Mouse (Mus musculus): Measurements from ENCODE around the gene Endog.
A peak's percentile ranks its signal among the peaks of the same experiment; 100 is the strongest.

Gene Endog

DNA sequence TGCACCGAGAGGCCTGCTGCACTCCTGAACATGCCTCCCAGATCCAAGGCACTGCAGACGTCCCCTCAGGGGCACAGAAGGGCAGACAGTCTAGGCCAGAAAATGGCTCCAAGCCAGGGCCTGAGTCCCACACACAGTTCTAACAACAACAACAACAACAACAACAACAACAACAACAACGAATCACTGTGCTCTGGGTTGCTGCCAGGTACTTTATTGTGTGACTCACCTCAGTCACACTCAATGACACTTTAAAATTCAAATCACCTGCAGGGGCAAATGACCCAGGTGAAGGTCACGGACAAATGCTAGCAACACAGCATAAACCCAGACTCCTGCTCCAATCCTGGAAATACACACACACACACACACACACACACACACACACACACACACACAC is 26.7 kb downstream of the Endog start:
- TF ChIP-seq GATA4 (IDR thresholded peaks at IDR 0.05; ENCODE audit: insufficient replicate concordance, low read length) = peak; percentile 71; the same call in 1 of the 2 replicates

DNA sequence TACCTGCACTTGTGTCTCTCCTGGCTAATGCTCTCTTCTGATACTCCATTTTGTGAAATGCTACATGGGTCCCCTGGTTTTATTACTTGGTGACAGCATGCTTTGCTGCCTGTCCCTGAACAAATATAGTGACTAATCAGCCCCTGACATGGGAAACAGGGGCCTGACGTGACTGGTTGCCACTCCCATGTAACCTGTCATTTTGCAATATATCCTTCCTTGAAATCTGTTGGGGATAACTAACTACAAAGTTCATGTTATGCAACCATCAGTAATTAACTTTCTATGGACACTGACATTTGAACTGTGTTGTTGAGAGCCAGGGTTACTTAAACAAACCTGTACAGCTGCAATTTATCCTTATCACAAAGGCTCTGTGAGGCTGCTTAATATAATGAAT is 28.7 kb downstream of the Endog start:
- peak; percentile 65; the same call in 1 of the 2 replicates for TF ChIP-seq GATA4 (IDR thresholded peaks at IDR 0.05; ENCODE audit: insufficient replicate concordance, low read length)

DNA sequence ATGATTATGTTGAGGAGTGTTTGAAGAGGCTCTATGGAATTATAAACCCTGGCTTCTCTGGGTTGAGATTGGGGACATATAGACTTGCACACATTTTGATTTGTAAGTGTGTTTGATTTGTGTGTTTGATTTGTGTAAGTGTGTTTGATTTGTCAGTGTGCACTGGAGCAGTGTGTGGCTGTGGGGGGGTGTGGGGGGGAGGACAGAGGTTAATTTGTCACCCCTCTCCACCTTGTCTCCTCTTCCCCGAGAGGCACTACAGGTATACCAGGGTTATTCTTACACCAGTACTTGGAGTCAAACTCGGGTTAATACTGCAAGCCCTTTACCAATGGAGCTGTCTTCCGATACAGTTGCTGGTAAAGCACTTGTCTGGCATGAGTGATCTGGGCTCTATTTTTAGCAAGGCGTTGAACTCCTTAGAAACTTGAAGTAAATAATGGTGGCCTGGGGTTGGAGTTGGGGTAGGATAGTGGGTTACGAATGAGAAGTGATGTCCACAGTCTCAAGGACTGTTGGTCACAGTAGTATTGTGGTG is 29.2 kb downstream of the Endog start:
- TF ChIP-seq GATA4 (IDR thresholded peaks at IDR 0.05; ENCODE audit: insufficient replicate concordance, low read length) = no peak

DNA sequence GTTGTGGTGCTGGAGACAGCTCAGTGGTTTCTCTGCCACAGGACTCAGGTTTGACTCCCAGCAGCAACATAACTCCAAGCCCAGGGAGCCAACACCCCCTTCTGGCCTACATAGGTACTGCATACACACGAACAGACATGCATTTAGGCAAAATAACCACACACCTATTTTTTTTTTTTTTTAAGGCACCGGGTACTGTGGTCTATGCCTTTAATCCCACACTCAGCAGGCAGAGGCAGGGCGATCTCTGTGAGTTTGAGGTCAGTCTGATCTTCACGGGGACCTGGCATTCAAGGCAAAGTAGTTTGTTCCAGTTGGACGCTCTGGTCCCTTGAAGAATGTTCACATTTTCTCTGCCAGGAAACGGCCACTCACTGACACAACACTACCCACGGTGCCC is 32.1 kb downstream of the Endog start:
- TF ChIP-seq GATA4 (IDR thresholded peaks at IDR 0.05; ENCODE audit: insufficient replicate concordance, low read length) = no peak

DNA sequence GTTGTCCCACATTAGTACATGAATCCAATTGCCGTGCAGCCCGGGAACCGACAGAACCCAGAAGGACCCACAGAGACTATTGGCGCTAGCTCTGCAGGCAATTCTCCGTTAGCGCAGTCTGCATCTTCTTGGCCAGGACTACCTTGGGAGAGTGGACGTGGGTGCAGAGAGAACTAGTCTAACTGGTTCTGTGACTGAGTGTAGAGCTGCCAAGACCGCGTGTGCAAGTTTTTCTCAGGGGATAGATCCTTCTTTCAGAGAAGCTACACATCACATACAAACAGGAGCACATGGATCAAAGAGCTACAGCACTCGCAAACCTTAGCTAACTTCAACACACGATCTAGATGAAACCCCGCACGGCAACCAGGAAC is 33.9 kb downstream of the Endog start:
- TF ChIP-seq GATA4 (IDR thresholded peaks at IDR 0.05; ENCODE audit: insufficient replicate concordance, low read length) = no peak

DNA sequence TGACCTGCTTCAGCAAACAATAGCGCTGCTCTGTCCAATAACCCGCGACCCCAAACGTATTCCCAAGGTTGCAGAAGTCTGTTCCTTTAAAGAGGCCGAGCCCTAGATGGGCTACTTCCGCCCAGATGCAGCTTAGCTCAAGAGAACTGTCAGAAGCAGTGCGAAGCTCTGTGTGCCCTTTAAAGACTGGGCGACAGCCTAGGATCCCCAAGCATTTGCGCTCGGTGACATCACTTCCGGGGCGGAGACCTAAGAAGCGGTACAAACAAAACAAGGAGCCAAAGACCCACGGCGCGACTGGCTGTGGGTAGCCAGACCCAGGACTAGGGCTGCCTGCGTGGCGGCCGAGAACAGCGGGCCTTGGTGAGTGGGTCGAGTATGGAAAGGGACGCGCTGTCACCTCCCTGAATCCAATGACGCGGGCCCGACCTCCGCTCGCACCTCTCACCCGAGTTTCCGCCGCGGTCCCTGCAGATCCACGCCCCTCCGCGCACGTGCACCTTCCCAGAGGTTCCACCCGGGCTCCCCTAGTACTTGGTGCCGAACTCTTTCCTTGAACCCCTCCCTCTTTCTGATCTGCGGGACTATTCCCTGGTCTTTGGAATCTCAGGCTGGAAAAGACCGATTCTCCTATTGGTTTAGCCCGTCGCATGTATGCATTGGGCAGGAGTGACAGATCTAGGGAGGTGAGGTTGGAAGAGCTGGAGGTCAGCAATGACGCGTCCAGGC is 34.5 kb downstream of the Endog start, which contains the start of gene Kyat1:
Gene Kyat1, minus strand, starts transcription at position 219 of the 729 bp plus-strand sequence.
- no peak for TF ChIP-seq GATA4 (IDR thresholded peaks at IDR 0.05; ENCODE audit: insufficient replicate concordance, low read length)

DNA sequence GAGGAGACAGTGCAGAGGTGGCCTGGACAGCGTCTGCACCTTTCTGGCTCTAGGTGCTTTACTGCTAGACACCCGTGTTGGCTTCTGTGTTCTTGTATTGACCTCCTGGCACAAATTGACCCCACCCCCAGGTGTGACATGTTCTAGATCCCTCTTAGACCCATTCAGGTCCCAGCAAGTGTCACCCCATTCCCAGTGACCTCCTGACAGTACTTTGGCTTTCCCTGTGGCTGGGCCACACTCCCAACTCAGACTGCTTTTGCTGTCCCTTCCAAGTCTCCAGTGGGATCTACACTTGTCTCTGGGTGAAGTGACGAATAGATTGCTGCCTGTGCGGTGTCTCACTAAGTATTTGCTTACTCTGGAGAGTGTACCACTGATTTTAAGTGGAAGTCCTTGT is 36.1 kb downstream of the Endog start:
- TF ChIP-seq GATA4 (IDR thresholded peaks at IDR 0.05; ENCODE audit: insufficient replicate concordance, low read length) = no peak

DNA sequence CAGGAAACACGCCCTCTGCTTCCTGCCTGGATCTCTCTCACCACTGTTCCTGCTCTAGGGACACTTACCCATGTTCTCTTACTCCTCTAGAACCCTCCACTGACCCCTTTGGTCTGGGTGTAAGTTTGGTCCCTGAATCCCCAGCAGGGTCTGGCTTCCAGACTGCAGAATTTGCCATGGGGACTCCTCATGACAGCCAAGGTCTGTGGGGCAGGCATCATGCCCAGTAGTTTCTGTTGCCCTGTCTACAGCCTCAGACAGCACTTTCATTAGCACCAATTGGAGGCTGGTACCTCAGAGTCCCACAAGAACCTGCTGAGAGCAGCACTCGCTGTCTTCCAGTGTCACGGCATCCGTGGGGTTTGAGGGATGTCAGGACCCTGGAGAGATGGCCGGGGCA is 36.6 kb downstream of the Endog start:
- no peak for TF ChIP-seq GATA4 (IDR thresholded peaks at IDR 0.05; ENCODE audit: insufficient replicate concordance, low read length)

DNA sequence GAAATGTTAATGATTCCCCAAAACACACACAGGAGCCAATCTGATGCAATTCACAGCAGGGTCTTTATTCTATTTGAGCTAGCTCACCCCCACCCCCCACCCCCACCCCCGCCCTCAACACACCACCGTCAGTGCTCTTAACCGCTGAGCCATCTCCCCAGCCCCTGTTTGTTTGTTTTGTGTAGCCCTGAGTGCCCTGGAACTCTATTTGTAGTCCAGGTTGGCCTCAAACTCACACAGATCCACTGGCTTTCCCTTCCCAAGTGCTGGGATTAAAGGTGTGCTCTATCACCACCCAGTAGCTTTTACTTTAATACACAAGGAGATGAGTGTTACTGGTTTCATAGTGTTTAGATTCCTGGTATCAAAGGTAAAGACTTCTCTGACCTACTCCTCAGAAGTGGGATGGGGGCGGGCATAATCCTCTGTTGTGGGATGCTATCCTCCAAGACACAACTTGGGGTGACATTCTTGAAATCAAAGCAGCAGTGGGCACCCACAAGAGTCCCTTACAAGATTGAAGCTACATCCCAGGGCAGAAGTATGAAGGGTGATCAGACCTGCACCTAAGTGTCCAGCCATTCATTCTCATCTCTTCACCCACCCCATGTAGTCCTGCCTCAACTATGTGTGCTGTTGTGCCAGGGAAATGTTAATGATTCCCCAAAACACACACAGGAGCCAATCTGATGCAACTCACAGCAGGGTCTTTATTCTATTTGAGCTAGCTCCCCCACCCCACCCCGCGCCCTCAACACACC is 40.3 kb downstream of the Endog start:
- TF ChIP-seq GATA4 (IDR thresholded peaks at IDR 0.05; ENCODE audit: insufficient replicate concordance, low read length) = no peak

DNA sequence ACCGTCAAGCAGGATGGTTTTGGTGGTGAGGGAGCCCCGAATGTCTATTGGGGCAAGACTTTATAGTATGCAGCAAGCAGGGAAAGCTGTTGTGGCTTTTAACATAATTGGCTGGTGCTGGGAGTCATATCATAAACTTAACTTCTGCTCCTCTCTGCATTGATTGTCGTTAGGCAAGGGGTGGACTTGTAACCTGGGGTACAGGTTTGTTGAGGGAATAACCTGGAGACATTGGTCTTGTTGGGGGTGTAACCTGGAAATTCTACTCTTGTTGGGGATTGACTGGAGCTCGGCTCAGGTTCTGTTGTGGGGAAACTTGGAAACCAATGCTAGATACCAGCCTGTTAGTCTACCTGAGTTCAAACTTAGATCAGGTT is 40.9 kb downstream of the Endog start:
- TF ChIP-seq GATA4 (IDR thresholded peaks at IDR 0.05; ENCODE audit: insufficient replicate concordance, low read length) = no peak; the same call in 1 of the 2 replicates

DNA sequence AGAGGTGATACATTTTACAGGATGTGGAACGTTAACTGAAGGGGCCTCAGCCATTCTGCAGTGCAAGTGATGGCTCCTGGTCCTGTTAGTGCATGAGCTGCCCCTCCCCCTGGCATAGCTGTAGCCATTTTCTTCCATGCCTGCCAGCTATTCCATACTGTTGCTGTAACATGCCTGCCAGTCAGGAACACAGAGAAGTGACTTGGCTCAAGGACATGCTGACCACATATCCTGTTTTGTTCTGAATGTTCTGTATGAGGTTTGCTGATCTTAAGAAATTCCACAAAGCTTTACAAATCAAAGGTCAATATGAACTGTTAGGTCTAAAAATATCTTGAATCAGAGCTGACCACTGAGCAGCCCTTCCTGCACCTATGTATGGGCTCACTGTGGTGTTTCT is 41.7 kb downstream of the Endog start:
- no peak for TF ChIP-seq GATA4 (IDR thresholded peaks at IDR 0.05; ENCODE audit: insufficient replicate concordance, low read length)

DNA sequence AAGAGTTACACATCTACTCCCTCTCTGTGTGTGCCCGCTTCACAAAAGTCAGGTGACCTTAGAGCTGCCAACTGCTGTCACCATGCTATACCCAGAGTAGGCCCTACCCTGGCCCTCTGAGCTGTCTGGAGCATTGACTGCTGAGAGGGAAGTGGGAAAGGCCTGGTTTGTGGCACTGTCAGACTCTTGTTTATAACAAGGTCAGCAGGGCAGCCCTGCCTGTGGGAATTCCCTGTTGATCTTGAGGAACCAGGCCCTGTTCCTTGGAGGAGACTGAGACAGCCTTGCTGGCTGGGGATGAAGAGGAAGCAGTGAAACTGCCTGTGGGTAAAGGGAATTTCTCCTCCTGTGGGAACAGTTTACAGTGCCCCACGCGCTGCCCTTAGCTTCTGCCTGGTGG is 43.5 kb downstream of the Endog start:
- TF ChIP-seq GATA4 (IDR thresholded peaks at IDR 0.05; ENCODE audit: insufficient replicate concordance, low read length) = no peak

DNA sequence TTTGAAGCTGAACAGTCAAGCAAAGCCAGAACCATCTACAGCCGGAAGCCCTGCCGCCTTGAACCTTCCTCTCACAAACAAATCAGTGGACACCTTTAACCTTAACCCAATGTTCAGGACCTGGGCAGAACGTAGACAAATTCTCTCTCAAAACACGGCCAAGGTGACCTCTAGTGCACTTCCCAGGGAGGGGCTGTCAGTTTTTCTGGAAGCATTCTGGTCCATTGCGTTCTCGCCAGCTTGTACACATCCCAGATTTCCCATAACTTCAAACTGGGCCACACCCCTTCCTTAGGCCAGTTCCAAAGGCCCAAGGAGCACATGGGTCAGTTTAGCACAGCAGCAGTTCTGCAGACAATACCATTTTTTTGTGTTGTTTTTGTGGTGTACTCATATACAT is 44.2 kb downstream of the Endog start:
- TF ChIP-seq GATA4 (IDR thresholded peaks at IDR 0.05; ENCODE audit: insufficient replicate concordance, low read length) = peak; percentile 34; the same call in 1 of the 2 replicates

DNA sequence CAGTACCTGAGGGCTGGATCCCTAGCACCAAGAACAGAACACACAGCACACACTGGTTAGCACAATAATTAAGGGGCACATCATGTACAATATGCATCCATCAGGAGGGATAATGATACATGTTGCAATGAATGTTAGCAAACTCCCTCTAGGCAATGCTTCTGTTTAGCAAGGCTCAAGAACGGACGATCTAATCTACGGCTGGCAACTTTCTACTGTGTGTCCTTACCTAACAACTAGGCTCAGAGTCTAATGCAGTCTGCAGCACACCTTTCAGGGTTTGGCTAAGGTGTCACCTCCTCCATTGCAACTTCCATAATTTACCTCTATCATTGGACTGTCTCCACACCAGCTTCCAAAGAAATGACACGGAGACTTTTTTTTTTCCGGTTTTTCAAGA is 45.0 kb downstream of the Endog start:
- TF ChIP-seq GATA4 (IDR thresholded peaks at IDR 0.05; ENCODE audit: insufficient replicate concordance, low read length) = no peak
